Mouse (Mus musculus) c-Kit-positive CD71-positive TER-119-positive erythroid progenitor cells, embryonic 14.5 days (primary cell): ENCODE measurements around the gene Plekhm1.

Experiments used
- DNase-seq: peaks from one replicate; pipeline ENCODE4 v3.0.0-alpha.2; 2013; ENCODE audit warnings: low spot score

The Plekhm1 gene

DNA sequence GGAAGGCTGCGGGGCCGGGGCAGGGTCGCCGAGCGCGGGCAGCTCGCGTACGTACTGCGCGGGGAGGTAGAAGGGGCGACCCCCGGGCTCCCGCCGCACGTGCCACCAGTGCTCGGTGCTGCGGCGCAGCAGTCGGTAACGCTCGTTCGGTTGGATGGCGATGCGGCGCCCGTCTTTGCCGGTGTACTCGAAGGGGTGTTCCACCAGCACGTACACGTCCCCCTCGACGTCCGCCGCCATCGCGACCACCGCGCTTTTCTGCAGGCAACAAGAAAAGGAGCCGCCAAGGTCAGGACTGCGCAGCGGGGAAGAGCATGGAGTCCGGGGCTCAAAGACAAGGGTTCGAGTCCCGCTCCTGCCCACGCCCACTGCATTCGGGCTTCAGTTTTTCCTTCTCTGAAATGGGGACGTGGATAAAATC, 51.8 kb downstream of the Plekhm1 start:
- no peak for DNase-seq

DNA sequence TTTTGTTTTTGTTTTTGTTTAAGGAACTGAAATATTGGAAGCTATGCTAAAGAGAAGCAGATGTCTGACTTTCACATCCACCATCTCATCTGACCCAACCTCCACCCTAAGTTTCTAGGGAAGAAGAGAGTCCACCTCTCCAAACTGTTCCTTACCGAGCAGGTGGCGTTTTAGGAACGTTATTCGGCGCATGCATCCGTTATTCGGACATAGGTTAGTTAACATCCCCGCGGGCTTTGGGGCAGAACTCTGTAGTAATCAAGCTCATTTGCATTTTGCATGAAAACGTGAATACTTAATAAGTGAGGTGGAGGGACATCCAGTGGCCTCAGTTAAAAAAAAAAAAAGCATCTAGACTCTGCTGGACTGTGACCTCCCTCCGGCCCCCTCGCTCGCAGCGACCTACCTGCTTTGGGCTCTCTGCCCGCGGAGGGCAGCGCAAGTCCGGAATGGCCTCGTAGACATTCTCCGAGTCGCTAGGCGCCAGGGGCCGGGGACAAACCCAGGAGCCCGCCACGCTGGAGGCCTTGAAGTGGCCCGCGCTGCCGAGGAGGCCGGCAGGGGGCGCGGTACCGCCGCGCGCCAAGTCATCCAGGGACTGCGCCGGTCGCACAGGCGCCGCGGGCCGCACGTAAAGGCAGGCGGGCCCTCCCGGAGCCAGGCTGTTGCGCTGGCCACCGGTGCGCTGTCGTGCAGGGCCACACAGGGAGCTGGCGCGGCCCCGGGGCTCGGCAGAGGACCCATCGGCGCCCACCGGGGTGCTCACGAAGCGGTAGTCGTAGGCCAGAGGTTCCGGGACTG, 52.4 kb downstream of the Plekhm1 start:
- DNase-seq = peak; percentile 69

DNA sequence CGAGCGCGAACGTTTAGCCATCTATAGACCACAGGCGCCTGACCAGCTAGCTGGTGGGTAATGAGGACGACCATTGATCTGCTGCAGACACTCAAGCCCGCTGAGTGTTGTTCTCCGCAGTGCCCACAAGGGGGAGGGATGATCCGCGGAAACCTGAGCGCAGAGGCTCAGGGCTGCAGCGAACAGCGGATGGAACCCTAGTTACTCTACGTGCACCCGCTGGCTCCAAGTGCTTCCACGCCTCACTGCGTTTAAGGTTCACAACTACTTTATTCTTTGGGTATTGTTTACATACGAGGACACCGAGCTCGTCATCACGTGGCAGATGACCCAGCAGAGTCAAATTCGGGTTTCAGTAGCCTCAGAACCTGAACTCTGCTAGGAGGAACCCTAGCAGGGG, 53.4 kb downstream of the Plekhm1 start:
- DNase-seq = peak; percentile 51

DNA sequence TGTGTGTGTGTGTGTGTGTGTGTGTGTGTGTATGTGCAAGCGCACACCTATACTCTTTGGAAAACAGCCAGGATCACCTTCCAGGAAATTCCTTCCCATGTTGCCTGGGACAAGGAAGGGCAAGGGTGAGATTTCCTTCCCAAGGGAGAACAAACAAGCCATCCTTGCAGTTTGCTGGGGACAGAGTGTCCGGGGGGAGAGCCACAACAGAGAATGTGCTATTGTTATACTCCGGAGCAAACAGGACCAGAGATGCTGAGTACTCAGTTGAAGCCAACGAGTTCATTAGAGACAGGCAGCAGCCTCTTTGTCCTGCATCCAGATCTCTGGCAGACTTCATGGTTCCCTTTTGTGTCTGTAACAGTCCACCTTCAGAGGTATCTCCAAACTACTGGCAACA, 54.2 kb downstream of the Plekhm1 start:
- no peak for DNase-seq

DNA sequence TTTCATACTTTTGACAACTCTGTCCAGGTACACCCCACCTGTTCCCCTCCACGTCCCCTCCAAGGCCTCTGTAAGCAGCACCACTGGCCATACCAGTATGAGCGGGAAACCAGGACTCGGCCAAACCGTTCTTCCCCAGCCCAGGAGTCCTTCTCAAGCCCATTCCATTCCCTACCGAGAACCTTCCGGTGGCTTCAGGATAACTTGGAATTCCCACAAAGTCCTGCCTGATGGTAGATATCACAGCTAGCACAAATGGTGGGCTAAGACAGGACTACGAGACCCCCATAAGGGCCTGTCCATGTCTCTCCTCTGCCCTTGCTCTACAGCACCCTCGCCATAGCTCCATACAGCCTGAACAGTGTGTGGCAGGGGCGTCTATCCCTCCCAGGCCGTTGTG, 54.8 kb downstream of the Plekhm1 start:
- DNase-seq = no peak

DNA sequence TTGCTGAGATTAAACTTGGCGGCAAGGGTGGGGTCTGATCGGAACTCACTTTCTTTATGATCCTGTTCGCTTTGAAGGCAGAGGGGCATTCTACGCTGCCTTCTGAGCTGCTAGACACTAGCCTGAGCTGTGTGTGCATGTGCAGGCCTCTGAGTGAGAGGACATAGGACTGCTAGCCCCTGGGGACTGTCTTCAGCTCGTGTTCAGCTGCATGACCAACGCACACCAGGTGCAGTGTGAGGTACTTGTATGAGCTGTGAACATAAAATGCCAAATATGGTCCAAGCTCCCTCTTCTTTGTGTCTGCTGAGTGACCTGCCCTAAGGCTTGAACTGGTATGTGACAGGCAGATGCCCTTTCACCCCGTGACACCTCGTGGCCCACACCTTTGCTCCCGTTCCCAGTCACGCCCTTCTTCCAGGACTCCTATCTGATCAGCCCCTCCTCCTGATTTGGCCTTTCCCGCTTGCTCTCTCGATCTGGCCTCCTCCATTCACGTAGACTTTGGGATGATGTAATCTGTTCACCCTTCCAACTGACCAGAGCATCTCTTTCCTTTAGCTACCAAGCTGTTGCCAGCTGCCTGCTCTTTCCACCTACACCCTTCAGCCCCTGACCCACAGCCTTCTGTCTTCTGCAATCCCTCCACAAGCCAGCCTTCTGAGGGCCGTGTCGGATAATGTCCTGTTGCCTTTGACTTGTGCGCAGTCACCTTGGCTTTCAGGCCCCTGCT, 55.4 kb downstream of the Plekhm1 start:
- DNase-seq = no peak

DNA sequence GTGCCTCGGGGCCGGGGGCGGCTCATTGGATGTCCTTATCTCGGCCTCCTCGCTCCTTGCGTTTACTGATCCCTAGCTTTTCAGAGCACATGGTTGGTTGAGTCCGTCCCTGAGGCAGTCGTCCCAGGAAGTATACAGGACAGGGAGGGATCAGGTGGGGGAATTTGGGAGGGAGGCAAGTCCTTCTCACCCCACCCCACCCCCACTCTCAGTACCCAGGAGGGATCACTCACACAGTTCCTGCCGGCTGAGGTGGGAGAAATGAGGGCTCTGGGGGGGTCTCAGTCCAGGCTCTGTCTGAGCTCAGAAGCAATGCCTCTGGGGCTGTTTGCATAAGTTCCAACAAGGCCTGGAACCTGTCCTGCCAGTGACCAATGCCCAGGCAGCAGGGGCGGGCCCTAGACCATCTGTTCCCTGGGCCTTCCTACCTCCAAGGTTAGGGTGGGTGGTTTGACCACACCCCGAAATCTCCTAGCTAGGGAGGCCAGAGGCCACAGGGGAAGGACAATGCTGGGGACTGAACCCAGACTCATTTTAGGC, 56.4 kb downstream of the Plekhm1 start:
- DNase-seq = no peak

DNA sequence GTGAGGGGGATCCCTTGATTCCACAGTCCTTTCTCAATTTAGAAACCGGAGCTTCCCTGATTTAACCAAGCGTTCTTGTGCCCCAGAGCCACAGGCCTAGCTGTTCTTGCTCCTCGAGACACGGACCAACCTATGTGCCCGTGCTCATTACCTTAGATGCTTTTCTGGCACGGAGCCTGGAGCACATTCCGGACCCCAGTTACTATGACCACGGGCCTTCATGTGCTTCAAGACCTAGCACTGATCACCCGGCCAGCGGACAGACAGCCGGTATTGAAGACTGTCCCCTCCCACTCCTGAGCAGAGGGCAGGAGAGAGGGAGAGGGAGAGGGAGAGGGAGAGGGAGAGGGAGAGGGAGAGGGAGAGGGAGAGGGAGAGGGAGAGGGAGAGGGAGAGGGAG, 57.2 kb downstream of the Plekhm1 start:
- no peak for DNase-seq

DNA sequence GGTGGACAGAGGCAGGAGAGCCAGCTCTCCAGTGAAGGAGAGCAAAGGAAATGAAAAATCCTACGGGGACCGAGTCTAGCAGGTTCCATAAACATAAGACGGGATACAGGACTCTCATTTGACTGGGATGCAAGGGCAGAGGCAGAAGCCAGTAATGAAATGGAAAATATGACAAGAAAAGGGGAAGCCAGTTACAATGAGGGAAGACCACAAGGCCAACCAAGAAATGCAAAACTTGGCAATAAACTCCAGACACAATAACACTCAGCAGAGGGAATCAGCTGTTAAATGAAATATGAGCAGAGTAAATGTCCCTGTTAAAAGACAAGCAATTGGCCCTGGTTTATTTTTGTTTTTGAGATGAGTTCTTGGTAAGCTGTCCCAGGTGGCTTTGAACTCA, 58.5 kb downstream of the Plekhm1 start:
- no peak for DNase-seq

DNA sequence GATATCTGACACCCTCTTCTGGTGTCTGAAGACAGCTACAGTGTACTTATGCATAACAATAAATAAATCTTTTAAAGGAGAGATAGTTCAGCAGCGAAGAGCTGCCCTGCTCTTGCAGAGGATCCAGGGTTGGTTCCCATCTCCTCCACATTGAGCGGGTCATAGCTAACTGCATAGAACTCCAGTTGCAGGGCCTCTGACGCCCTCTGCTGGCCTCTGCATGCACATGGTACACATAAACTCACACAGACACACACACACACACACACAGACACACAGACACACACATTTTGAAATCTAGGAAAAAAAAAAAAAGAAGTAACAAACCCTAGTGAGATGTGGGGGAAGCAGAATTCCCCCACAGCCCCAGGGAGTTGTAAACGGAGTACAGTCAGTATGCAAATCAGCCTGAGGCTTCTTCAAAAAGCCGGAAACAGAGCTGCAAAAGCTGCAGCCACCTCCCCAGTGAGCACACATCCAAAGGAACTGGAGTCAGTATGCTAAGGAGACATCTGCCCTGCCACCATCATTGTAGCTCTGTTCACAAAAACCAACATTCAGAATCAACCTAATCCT, 60.2 kb downstream of the Plekhm1 start:
- no peak for DNase-seq

DNA sequence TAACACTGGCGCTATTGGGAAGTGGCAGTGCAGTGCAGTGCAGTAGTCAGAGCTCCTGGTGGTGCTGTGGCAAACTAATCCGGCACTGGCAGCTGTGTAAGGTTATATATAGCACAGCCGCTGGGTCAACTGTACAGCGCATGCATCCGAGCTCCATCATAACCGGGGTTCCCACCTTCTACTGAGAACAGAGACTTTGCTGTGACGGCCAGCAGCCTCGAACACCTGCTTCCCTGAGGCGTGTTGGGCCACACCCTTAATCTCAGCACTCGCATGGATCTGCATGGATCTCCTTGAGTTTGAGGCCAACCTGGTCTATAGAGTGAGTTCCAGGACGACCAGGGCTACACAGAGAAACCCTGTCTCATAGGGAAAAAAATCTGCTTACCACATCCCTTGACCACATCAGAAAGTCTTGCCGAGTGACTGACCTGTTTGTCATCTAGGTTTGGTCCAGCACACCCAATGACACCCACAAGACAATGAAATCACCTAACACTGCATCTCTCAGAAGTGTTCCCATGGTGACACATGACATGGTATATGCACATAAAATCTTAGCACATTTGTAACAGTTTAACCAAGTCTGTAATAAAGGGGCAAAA, 61.7 kb downstream of the Plekhm1 start:
- DNase-seq = no peak

DNA sequence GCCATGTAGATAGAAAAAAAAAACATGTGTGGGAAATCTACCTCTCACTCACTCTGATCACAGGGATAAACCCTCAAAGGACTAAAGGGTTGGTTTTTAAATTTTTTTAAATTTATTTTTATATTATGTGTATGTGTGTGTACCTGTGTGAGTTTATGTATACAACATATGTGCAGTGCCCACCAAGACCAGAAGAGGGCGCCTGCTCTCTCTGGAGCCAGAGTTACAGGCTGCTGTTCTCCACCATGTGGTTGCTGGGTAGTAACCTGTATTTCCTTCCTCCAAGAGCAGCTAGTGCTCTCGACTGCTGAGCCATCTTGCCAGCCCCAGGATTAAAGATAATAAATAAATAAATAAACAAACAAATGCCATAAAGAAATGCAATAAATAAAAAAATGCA, 62.8 kb downstream of the Plekhm1 start:
- no peak for DNase-seq

DNA sequence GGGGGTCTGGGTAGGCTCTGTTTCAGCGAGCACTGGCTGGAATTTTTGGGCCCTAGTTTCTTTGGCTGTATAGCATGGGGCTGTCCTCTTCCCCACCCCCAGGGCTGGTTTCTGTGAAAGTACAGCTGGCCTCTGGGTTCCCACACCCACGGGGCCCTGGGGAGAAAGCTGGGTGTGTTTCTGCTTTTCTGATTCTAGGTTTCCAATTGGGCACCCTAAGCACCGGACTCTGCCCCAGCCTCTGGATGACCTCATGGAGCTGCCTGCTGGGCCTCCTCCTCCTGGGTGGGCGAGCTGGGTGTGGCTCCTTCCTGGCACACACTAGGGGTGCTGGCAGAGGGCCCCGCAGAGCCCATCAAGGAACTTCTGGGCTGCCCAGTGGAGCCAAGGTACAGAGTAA, 65.8 kb downstream of the Plekhm1 start:
- no peak for DNase-seq

DNA sequence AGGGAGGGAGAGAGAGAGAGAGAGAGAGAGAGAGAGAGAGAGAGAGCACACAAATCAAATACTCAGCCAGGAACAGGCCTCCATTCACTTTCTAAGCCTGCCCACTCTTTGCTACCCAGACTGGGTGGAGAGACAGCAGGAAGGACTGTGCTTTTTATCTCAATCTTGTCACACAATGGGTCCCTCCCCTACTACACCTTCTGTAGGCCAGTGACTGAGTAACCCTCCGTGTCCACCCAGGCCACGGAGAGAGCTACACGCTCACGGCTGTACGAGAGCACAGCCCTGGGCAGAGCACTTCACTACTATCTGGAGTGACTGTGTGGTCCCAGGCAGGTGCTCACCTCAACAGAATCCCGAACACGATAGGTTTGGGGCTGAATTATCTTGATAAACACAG, 66.3 kb downstream of the Plekhm1 start:
- no peak for DNase-seq

DNA sequence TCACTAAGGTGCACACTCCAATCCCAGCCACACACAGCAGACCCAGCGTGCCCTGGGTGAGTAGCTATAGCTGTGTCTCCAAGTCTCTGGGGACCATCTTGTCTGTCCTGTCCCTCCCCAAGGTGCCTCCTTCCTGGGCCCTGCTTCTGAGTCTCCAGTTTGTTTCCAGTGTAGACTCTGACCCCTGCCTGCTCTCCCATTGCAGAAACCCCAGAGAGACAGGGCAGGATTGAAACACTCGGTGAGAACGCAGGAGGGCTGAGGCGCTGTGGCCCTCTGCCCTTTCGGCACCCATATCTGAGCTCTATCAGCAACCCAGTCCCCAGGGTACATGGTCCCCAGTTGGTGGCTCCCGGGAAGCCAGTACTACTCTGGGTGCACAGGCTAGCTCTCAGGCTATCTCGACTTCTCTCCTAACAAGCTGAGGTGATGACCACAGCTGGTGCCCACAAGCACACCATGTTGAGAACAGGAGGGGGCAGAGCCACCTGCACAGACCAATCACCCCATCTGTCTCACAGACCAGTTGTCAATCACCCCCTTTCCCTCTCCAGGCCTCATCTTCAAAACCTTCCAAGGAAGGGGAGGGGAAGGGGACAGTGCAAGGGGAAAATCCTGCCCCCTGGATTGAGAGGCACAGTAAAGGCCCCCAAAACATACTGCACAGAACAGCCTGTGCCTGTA, 66.9 kb downstream of the Plekhm1 start:
- DNase-seq = no peak

DNA sequence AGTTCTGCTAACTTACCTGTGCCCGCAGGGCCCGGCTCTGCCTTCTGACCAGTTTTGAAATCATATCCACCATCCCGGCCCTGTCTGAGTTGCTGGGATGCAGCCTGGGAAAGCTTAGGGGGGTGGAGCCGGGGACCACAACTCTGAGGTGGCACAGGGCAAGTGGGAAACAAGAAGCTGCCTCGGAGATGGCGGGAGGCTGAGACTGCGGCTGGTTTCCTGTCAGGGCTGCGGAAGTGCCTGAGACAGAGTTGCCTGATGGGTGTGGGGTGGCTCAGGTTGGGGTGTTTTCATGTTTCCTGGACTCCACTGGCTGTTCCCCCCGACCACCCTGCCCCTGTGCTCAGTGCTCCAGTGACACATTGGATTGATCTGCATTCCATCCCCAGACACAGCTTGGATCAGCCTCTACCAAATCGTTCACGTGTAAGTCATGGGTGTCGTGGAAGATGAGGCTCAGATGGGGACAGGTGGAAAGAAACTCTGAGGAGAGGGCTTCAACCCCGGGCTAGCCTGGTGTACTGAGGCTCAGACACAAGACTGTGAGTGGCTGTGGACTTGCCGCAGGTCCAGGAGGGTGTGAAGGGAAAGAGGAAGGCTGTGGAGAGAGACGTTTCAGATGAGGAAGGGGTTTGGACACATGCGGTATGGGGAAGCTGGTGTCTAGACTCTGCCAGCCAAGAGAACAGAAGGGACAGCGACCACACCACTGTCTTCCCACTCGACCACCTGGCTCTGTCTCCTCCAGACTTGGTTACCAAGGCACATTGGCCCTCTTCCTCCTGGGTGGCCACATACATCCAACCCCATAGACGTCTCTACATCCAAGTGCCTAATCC, 67.8 kb downstream of the Plekhm1 start:
- DNase-seq = no peak

DNA sequence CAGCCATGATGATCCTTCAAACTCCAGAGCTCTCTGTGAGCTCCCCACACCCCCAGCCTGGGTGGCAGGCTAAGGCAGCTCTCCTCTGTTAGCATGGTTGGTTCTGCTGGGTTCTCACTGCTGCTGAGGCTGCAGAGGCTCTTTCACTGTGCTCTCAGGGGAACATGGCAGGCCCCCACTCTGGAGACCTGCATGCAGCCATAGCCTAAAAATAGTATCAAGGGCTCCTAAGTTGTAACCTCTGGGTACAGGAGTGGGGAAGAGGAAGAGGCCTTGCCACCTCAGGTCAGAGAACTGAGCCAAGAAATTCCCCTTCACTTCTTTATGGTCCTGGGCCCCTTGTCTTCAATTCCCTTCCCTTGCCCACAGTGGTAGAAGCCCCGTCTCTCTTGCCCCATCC, 68.6 kb downstream of the Plekhm1 start:
- no peak for DNase-seq

DNA sequence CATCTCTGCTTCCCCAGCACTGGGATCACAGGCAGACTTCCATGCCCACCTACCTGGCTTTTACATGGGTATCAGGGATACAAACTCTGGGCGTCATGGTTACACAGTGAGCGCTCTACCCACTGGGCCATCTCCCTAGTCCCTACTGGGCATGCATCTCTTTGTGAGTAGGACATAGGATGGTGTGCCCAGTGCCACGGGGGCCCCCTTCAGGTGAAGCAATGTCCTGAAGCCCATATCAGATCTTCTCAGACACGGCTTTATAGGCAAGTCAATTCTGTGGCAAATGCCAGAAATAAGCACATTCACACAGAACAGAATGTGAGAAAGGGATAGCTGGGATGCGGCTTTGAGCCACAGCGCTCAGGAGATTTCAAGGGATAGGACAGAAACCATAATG, 69.4 kb downstream of the Plekhm1 start:
- DNase-seq = no peak

DNA sequence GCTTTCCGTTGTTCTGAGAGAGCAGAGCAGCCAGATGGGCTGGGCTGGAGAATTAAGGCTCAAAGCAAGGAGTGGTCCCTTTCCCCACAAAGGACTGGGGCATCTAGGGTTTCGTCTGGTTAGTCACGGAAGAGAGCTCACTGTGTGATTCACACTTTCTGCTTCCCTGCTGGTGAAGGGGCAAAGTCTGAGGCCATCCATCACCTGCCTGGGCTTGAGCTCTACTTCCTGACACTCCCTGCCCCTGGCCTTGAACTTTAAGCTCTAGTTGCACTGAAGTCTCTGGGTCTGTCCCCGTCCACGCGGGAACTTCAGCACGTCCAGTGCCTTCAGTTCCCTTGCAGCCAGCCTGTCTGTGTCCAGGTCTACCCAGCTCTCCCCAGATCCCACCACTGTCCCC, 71.8 kb downstream of the Plekhm1 start:
- DNase-seq = no peak

DNA sequence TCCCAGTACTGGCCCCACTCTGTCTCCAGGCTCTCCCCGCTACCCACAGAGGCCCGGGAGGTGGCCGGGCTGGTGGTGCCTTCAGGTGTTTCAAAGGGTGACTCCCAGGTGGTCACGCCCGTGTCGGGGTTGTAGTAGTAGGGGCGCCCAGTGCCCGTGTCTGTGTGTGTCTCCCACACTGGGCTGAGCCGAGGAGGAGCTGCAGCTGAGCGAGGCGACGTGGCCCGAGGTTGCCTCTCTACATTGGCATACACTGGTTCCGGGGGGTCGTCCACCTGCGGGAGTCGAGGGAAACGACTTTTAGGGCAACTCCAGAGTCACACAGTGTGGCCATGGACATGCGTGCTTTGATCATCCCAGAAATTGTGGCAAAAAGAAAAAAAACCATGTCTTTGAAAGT, 72.4 kb downstream of the Plekhm1 start:
- DNase-seq = no peak
